Mouse (Mus musculus): Measurements from ENCODE around the gene Snd1.
A peak's percentile ranks its signal among the peaks of the same experiment; 100 is the strongest.

Snd1 gene

GRCm38 (mm10) chr6:28866206-28866605 is 391.3 kb downstream of the Snd1 start:
- DNase-seq (ENCODE audit: low spot score in 2 of 2) = no peak

- DNase-seq (ENCODE audit: low spot score in 2 of 2) = no peak
Measured at GRCm38 (mm10) chr6:28867516-28868251, 392.7 kb downstream of the Snd1 start.

GRCm38 (mm10) chr6:28871725-28872420 is 396.9 kb downstream of the Snd1 start:
- DNase-seq (ENCODE audit: low spot score in 2 of 2) = no peak

- no peak for DNase-seq (ENCODE audit: low spot score in 2 of 2)
Measured at GRCm38 (mm10) chr6:28872421-28872795, 397.5 kb downstream of the Snd1 start.

GRCm38 (mm10) chr6:28874053-28874452 is 399.1 kb downstream of the Snd1 start:
- DNase-seq (ENCODE audit: low spot score in 2 of 2) = no peak

- no peak for DNase-seq (ENCODE audit: low spot score in 2 of 2)
Measured at GRCm38 (mm10) chr6:28874759-28875158, 399.8 kb downstream of the Snd1 start.

GRCm38 (mm10) chr6:28875333-28875732 is 400.4 kb downstream of the Snd1 start:
- no peak for DNase-seq (ENCODE audit: low spot score in 2 of 2)

GRCm38 (mm10) chr6:28876492-28876891 is 401.6 kb downstream of the Snd1 start:
- no peak for DNase-seq (ENCODE audit: low spot score in 2 of 2)

GRCm38 (mm10) chr6:28877945-28878666 is 403.2 kb downstream of the Snd1 start:
- DNase-seq (ENCODE audit: low spot score in 2 of 2) = no peak

GRCm38 (mm10) chr6:28879315-28879714 is 404.4 kb downstream of the Snd1 start:
- no peak for DNase-seq (ENCODE audit: low spot score in 2 of 2)

- DNase-seq (ENCODE audit: low spot score in 2 of 2) = no peak
Measured at GRCm38 (mm10) chr6:28880909-28881308, 406.0 kb downstream of the Snd1 start.

- no peak for DNase-seq (ENCODE audit: low spot score in 2 of 2)
Measured at GRCm38 (mm10) chr6:28883518-28883917, 408.6 kb downstream of the Snd1 start.

- no peak for DNase-seq (ENCODE audit: low spot score in 2 of 2)
Measured at GRCm38 (mm10) chr6:28886724-28887440, 411.9 kb downstream of the Snd1 start.

- no peak for DNase-seq (ENCODE audit: low spot score in 2 of 2)
Measured at GRCm38 (mm10) chr6:28890426-28890825, 415.5 kb downstream of the Snd1 start.

- DNase-seq (ENCODE audit: low spot score in 2 of 2) = no peak
Measured at GRCm38 (mm10) chr6:28891480-28891879, 416.5 kb downstream of the Snd1 start.

- DNase-seq (ENCODE audit: low spot score in 2 of 2) = no peak
Measured at GRCm38 (mm10) chr6:28895004-28895515, 420.1 kb downstream of the Snd1 start.

- no peak for DNase-seq (ENCODE audit: low spot score in 2 of 2)
Measured at GRCm38 (mm10) chr6:28895726-28896125, 420.8 kb downstream of the Snd1 start.

- DNase-seq (ENCODE audit: low spot score in 2 of 2) = no peak
Measured at GRCm38 (mm10) chr6:28896762-28897320, 421.9 kb downstream of the Snd1 start.

- no peak for DNase-seq (ENCODE audit: low spot score in 2 of 2)
Measured at GRCm38 (mm10) chr6:28897326-28898085, 422.6 kb downstream of the Snd1 start.

GRCm38 (mm10) chr6:28898836-28899235 is 423.9 kb downstream of the Snd1 start:
- peak; percentile 25 to 73 for DNase-seq (ENCODE audit: low spot score in 2 of 2)

GRCm38 (mm10) chr6:28902573-28902972 is 427.6 kb downstream of the Snd1 start:
- DNase-seq (ENCODE audit: low spot score in 2 of 2) = no peak

Data from spleen, postnatal 4 days (tissue).